Mouse (Mus musculus) liver, embryonic 14.5 days (tissue): ENCODE data around the gene Recql.

Source experiments
- CTCF ChIP-seq: IDR thresholded peaks from 2 replicates; pipeline ENCODE4 v1.5.1; 2016; ENCODE audit warnings: antibody characterized with exemption, low read depth, control low read depth
- EP300 ChIP-seq: IDR thresholded peaks from 2 replicates; pipeline ENCODE4 v1.6.1; 2016; ENCODE audit warnings: antibody characterized with exemption, low read depth

- TF ChIP-seq CTCF: no peak
- no peak for TF ChIP-seq EP300
Observed at GRCm38 (mm10) chr6:142381615-142382014, 5.3 kb downstream of the Recql start.
